In the genomic region with DNA sequence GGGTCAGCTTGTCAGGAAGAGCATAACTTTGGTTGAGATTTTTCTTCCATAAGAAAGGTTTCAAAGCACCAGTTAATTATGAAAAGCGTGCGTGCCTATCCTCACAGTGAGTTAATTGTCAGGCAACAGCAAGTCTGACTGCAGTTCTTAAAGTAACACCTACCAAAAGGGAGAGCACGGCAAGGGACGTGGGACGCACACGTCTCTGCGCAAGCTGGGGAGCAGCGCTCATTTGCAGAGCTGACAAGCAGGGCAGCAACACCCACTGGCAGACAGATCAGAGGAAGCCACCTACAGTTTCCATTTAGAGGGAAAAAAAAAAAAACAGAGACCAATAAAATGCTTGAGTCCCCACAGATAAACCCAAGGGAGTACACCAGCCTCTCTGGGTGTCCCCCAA, we compare ENCODE assay signal across 7 mouse cellular contexts.
"Had no signal": no experiment of that assay in that cellular context is flagged by ENCODE, and none has a peak within 500 bp of the region (broad histone marks: within the 10 kb centered on the region; RNA-seq: fewer than 3 reads in every experiment).

No protein-coding gene starts in this region.

- DNase-seq: kidney, adult 11 months; kidney, adult 9 months; kidney, postnatal 36 days; lung, adult 18-20 months; thymus, postnatal 36 days had no signal

- ATAC-seq: hindbrain, postnatal 0 days; midbrain, embryonic 16.5 days had no signal
